Mouse (Mus musculus) neutrophil, adult 59 days (primary cell): ENCODE data around the gene Vmn2r48. TPM values are rescaled to one million over a fixed set of nuclear protein-coding genes. Genes with fewer than 3 reads are reported as not detected.

Experiments
- total RNA-seq, 2 experiments: library from RNA; stranded (reverse); gene quantifications; 1 replicate in 1 of 2; 2 replicates in 1 of 2; pipeline ENCODE4 v1.2.4; 2023

Vmn2r48 gene
- not detected for total RNA-seq

GRCm38 (mm10) chr7:9953485-9953884, at the start of gene Vmn2r48:
TSS of gene Vmn2r48 (minus strand) at chr7:9953585.

GRCm38 (mm10) chr7:9992157-9992556, 38.8 kb upstream of the Vmn2r48 start, which contains the start of gene Vmn2r49:
TSS of gene Vmn2r49 (minus strand) at chr7:9992257.

Other genes starting within 250 kb of the Vmn2r48 start
- not detected for gene Vmn2r46, start 183.0 kb downstream of the Vmn2r48 start, total RNA-seq
- not detected for gene Vmn2r47, start 112.3 kb downstream of the Vmn2r48 start, total RNA-seq
- gene Vmn2r49, start 38.7 kb upstream of the Vmn2r48 start, total RNA-seq = not detected
- gene Vmn2r50, start 99.7 kb upstream of the Vmn2r48 start, total RNA-seq = not detected
- gene Vmn2r51, start 152.2 kb upstream of the Vmn2r48 start, total RNA-seq = not detected
- gene Vmn2r52, start 223.0 kb upstream of the Vmn2r48 start, total RNA-seq = not detected